Mouse (Mus musculus) frontal cortex, adult (tissue): Measurements from ENCODE around the gene Nadk2.

Experiments used
- ATAC-seq: cut with Nextera tagmentation; 2 replicates; pipeline ENCODE4 v1.9.2; 2017; ENCODE audit warnings: mild to moderate bottlenecking, moderate library complexity, mixed read lengths; ENCODE audit not compliant: low TSS enrichment

Nadk2 gene

DNA sequence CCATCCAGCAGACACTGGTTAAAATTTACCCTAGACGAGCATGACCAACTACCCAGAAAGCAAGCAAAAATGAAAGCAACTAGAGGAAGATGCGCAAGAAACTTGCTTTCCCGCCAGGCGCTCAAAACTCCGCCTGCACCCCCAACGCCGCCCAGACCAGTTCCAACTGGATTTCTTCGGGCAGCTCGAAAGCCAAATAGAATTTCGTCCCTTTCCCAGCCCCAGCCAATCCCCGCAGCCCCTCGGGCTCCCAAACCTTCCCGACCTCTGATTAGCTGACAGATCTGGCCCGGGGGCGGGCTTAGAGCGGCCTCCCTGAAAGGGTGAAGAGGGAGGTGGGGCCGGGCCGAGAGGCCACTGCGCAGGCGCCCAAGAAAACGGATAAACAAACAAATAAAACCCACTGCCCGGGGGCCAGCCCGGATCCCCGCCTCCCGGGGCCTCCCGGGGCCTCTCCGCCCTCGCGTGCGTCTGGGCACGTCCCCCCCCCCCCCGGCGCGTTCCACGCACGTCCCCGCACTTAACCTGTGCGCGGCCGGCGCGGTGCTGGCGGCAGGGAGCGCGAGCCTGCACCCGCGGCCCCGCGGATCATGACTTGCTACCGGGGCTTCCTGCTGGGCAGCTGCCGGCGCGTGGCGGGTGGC lies at the start of gene Nadk2:
Gene Nadk2, plus strand, starts transcription at position 349 of the 644 bp plus-strand sequence.
- ATAC-seq = peak; percentile 95

DNA sequence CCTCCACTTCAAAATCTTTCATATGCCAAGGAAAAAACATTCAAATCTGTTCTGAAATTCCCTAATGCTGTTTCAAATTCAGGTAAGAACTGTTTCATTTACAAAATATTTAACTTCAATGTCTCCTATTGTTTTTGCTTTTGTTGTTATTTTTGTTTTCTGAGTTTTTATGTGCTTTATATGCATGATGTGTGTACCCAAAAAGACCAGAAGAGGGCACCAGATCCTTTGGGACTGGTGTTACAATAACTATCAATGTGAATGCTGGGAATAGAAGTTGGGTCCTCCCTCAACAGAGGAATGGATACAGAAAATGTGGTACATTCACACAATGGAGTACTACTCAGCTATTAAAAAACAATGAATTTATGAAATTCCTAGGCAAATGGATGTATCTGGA lies 15.4 kb upstream of the Nadk2 start:
- ATAC-seq = no peak

GRCm38 (mm10) chr15:9059856-9060255 lies 11.2 kb upstream of the Nadk2 start:
- ATAC-seq = no peak

DNA sequence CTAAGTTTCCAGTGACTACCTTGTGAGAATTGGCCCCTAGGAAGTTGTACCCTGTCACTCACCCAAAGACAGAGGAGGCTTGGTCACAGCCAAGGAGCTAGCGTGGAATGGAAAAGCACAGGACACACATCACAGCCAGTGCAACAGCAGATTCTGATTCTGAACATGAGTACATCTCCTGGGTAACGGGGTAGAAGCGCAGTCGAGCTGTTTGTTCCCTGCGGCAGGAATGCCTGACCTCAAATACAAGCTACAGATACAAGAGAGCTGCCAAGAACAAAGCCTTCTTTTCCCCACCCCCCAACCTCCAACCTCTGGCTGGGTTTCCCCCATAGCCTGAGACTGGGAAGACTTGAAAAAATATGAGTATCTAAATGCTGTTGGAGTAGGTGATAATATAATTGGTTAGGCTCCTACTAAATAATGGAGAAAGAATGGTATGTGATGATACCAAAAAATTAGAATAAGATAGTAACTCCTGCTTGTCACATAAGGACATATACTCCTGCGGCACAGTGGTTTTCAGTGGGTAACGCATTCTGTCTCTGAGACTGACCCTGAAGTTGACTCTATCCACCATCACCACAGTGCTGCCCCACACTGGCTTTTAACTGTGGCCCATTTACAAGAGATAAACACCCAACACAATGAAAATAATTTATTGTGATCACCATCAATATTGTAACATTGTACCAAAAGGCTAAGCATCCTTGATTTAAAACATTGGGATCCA lies 9.7 kb upstream of the Nadk2 start:
- ATAC-seq = peak; percentile 44

DNA sequence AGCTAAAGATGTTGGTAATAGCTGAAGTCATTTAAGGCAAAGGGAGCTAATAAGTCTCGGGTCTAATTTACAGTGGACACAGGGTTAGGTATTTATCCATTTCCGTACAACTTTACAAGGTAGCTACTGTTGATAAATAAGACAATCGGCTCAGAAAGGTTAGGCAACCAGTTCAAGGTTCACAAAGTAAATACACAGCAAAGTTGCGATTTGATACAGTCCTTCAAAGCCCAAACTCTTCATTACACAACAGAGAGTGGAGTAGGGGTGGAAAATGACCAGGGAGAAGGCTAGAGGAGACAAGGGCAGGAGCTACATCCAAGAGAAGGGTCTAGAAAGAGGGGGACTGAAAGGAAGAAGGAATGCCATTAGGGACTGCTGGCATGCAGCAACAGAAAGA lies 2.2 kb upstream of the Nadk2 start:
- ATAC-seq = no peak

GRCm38 (mm10) chr15:9070353-9070752 lies 707 bp upstream of the Nadk2 start:
- ATAC-seq = no peak

GRCm38 (mm10) chr15:9071556-9072544 lies 790 bp downstream of the Nadk2 start:
- peak; percentile 45 for ATAC-seq

DNA sequence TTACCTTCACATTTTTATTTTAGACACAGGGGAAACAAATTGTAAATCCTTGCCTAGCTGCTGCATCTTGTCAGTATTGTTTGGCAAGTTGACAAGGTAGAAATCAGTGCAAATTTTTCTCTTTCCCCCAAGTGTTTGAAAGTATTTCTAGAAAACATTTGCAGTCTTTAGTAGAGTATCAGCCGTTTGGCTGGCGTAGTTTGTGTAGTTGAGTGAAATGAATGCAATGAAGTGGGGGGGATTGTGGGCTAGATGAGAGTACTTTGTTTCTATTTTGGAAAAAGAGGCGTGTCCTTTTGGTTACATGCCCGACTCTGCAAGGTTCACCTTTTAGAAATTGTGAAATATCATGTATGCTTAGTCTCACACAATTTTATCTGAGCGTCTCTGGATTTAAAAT lies 1.6 kb downstream of the Nadk2 start:
- no peak for ATAC-seq

- no peak for ATAC-seq
Observed at GRCm38 (mm10) chr15:9073067-9073608, 2.1 kb downstream of the Nadk2 start.

- ATAC-seq = no peak
Observed at GRCm38 (mm10) chr15:9073684-9074083, 2.6 kb downstream of the Nadk2 start.

DNA sequence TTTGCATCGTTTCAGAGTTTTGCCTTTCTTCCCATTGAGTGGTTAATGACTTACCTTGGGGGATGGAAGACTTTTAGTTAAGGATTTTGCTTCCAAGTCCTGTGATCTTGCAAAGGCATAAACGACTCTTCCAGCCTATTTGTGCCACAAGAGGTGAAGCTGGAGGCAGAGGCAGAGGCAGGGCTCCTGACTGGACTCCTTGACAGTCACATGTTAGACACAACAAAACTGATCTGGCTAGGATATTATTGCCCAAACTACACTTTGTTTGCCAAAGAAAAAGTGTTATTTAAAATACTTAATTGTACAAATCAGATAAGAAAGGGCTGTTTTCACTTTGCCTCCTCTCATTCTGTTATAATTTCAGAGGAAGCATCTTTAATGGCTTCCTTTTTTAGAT lies 3.1 kb downstream of the Nadk2 start:
- ATAC-seq = no peak

DNA sequence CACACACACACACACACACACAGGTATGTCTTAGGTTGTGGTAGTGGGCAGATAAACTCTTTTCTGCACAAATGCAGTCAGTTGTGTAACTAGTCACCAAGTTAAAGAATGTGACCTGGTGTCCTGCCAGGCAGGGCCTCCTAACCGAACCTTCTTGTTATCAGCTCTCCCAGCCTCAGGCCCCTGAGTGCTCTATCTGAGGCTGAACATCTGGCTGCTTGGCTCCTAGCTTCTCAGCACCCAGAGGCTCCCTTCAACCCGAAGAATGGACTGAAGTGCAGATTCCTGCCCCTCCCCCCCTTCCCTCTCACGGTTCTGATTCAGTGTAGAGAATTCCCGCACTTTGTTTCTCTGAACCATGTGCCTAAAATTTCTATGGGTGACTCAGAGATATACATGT lies 3.6 kb downstream of the Nadk2 start:
- no peak for ATAC-seq

- no peak for ATAC-seq
Observed at GRCm38 (mm10) chr15:9075608-9076200, 4.6 kb downstream of the Nadk2 start.

GRCm38 (mm10) chr15:9078481-9079300 lies 7.6 kb downstream of the Nadk2 start:
- peak; percentile 53 for ATAC-seq

DNA sequence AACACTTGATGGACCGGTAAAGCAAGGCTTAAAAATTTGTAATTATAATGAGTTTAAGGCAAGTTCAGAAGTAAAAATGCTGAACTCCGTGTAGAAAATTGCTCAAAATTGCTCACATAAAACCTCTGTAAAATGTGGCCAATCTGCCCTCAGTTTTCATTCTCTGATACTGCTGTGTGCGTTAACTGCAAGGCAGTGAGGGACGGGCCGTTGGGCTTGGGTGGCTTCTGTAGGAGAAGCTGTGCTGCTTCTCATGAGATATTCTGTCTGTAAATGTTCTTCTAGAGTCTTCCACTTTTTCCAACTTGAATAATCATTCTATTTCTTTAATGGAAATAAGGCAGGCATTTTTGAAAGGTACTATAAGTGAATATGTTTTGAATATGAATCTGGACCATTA lies 8.6 kb downstream of the Nadk2 start:
- ATAC-seq = no peak

- no peak for ATAC-seq
Observed at GRCm38 (mm10) chr15:9080206-9080605, 9.1 kb downstream of the Nadk2 start.

GRCm38 (mm10) chr15:9081294-9081693 lies 10.2 kb downstream of the Nadk2 start:
- ATAC-seq = no peak

DNA sequence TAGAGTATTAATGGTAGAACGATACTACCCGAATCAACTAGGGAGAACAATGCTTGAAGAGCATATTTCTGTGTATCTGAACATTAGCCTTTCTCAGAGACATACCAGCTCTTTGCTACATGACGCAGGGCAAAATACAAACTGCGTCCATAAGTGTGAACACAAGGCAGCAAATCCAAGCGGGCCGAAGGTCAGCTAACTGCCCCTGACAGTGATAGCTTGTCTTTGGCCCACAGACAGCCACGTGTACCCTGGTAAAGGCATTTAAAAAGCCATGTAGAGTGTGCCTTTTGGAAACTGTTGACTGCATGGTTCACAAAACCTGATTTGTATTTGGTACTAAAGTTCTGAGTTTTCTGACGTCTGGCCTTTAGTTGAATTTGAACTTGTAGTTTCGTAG lies 11.7 kb downstream of the Nadk2 start:
- no peak for ATAC-seq

DNA sequence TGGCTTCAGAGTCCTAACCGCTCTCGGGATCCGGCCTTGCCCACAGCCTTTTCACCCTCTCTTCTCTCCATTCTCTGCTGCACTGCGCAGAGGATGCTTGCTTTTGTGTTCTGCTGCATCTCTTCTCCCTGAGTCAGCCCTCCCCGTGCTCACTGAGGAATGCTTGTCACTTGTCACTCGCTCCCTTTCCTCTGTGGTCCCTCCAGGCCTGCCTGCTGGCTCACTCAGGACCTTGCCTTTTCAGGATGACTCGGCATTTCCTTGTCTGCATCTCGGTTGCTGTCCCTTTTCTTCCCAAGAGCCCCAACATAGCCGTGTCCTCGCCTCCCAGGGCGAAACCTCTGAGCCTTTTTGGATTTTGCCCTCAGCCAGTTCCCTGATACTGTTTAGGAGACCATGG lies 15.8 kb downstream of the Nadk2 start:
- ATAC-seq = peak; percentile 28

DNA sequence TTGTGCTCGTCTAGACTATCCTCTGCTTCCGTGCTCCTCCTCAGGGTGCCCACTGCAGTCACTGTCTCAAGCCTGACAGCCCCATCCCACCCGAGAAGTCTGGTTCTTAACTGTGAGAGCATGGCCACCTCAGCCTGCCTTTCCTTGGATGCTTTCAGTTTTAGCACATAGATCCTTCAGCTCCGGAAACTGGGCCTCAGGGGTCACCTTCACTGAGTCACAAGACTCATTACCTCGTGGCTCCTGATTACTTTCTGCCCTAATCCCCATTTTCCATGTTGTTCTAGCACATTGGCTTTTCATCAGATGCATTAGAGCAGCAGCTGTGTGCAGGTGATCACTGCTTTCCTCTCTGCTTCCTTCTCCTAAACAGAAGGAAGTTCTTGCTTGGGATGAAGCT lies 16.4 kb downstream of the Nadk2 start:
- ATAC-seq = peak; percentile 29; the same call in 1 of the 2 replicates
